Mouse (Mus musculus) cortical plate, adult 2 months (tissue): ENCODE data around the gene Pkd2. TPM values are rescaled to one million over a fixed set of nuclear protein-coding genes. Genes with fewer than 3 reads are reported as not detected.
"Not testable (repeated sequence)": the region's sequence is repeated elsewhere in the genome, so short reads cannot be mapped to it uniquely, and the experiment has no call there.

Experiments used
- H3K27ac ChIP-seq: fragments of 200-500 bp; 2 replicates; pipeline ENCODE4 v1.5.1; 2012; ENCODE audit warnings: low read length, control low read depth, inconsistent platforms; ENCODE audit not compliant: insufficient read depth
- H3K4me1 ChIP-seq: fragments of 200-500 bp; 2 replicates; pipeline ENCODE4 v1.6.1; 2011; ENCODE audit warnings: low read length; ENCODE audit not compliant: control insufficient read depth, insufficient read depth
- H3K4me3 ChIP-seq: fragments of 200-500 bp; 2 replicates; pipeline ENCODE4 v1.5.1; 2011; ENCODE audit warnings: mild to moderate bottlenecking, low read length, control low read depth; ENCODE audit not compliant: insufficient read depth
- CTCF ChIP-seq: fragments of 200-500 bp; IDR thresholded peaks from 2 replicates; pipeline ENCODE4 v1.5.1; 2011; ENCODE audit warnings: mild to moderate bottlenecking, control low read depth, low read length; ENCODE audit not compliant: insufficient read depth; ENCODE audit errors: extremely low read depth
- POLR2A ChIP-seq: fragments of 200-500 bp; IDR thresholded peaks from 2 replicates; pipeline ENCODE4 v1.6.1; 2011; ENCODE audit warnings: mild to moderate bottlenecking, low read length, control low read depth; ENCODE audit not compliant: insufficient read depth; ENCODE audit errors: extremely low read depth
- polyA plus RNA-seq: library from polyadenylated mRNA; depleted of rRNA; stranded (reverse); fragments of >200 nt; gene quantifications from 2 replicates; pipeline ENCODE4 v1.2.3, GENCODE M21; 2012

Pkd2 gene
- polyA plus RNA-seq, 1 experiment, result 28.4 TPM

DNA sequence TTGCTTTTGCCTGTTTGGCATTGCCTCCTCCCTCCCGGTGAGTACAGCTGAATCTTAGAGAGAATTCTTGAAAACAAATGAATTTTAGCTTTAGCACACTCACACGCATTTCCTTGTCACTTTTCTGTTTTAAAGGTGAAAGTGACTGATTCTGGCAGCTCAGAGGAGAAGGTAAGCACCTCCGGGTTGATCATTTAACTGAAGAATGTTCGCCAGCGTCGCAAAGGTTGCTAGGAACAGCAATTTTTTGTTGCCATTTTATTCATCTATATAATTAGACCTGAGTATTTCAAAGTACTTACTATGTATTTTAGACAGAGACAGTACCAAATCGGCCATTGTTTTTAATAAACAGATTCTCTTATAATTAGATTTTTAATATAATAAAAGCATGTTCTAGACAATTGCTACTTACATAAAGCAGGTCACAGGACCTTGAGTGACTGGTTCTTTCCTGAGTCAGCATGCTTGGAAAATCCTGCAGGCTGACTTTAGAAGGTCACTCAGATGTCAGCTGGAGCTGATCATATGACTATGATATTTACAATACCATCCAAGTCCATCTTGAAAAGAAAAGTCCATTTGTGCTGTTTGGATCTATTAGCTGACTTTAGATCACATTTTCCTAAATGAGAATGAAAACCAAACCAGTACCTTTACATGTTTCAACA lies 22.7 kb upstream of the Pkd2 start:
- Histone ChIP-seq H3K4me3 (no peak overlapping the region), H3K4me1 (no peaks in the 10 kb centered on the region), H3K27ac (no peak overlapping the region)
- TF ChIP-seq POLR2A, result no peak
- TF ChIP-seq CTCF, result no peak

DNA sequence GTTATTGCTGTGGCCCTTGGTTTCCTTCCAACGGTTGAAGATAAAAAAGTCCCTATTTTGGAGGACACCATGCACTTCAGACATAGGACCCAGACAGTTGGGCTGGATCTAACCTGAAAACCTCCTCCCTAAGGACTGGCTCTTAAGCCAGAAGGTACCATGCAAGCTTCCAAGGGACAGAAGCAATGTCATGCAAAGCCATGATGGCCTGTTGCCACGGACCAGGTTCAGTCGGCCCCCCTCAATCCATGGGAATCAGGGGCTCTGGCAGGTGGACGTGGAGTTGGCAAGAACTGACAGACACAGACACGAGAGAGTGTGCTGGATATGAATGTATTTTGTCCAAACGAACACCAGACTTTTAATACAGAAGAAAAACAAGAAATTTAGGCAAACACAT lies 16.9 kb upstream of the Pkd2 start:
- no peak for TF ChIP-seq POLR2A
- TF ChIP-seq CTCF, result no peak
- no peak overlapping the region for H3K4me3 ChIP-seq
- no peaks in the 10 kb centered on the region for H3K4me1 ChIP-seq
- no peak overlapping the region for H3K27ac ChIP-seq

DNA sequence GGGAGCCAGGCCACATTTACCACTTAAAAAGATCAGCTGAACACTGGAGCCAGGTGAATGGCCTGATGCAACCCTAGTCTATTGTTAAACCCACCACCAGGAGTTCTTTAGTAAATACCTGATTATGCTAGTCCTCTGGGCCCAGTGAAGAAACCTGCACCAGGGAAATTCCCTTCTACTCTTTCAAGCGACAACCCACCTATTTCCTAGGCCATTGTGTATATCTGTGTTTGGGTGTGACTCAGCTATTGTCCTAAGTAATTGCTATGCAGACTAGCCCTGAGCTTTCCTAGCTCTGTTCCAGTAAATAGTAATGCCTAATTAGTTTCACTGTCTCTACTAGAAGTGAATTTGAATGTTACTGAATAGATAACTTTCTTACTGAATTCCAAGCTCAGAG lies 16.4 kb upstream of the Pkd2 start:
- Histone ChIP-seq H3K27ac (no peak overlapping the region), H3K4me1 (no peaks in the 10 kb centered on the region), H3K4me3 (no peak overlapping the region)
- TF ChIP-seq POLR2A (no peak), CTCF (no peak)

DNA sequence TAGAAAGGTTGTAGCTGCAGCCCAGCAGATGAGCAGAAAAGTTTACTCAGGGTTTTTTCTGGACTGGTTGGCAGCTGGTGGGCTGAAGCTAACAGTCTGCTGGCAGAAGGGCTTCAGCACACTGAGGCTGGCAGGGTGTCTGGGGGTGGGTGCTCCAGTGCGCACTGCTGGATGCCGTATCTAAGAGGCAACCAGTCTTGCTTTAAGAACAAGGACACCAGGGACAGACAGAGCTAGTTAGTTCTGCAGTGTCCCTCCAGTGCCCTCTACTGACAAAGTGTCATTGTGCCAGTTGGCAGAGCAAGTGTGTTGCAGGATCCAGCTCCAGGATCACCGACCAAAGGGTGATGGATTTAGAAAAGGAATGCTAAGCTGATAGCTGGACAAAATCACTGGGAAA lies 13.1 kb upstream of the Pkd2 start:
- H3K27ac ChIP-seq, result no peak overlapping the region
- no peak overlapping the region for H3K4me3 ChIP-seq
- H3K4me1 ChIP-seq, result no peaks in the 10 kb centered on the region
- TF ChIP-seq POLR2A, result no peak
- TF ChIP-seq CTCF, result peak; percentile 93

DNA sequence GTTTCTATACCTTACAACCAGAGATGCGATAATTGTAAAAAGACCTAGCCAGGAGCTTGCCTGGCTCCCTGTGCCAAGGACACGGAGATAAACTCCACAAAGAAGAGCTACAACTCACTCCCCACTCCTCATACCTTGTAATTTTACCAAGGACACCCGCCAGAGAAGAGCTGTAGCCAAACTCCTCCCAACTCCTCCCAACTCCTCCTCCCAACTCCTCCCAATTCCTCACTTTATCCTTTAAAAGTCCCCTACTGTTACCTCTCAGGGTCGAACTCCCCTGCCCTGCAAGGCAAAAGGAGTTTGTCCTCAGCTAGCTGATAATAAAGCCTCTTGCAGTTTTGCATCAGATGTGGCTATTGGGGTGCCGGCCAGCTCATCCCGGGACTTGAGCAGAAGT lies 10.9 kb upstream of the Pkd2 start:
- not testable (repeated sequence) for H3K4me1 ChIP-seq, H3K27ac ChIP-seq, H3K4me3 ChIP-seq

DNA sequence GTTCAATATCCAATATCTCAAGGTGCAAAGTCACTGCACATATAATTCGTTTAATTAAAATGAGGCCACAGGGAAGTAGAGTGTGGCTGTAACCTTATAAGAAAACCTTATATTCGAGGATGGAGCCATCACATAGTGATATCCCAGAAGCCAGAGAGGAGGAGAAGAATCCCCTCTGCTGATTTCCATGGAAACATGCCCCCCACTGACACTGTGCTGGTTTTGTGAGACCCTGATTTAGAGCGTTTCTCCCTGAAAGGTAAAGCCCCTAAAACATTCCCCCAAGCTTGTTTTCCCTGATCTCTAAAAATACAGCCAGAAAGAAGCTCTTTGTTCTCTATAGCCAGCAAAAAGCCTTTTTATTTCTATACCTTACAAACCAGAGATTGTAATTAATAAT lies 9.8 kb upstream of the Pkd2 start:
- H3K4me3 ChIP-seq, result no peak overlapping the region
- no peak overlapping the region for H3K27ac ChIP-seq
- TF ChIP-seq POLR2A (no peak), CTCF (no peak)
- H3K4me1 ChIP-seq, result no peaks in the 10 kb centered on the region

DNA sequence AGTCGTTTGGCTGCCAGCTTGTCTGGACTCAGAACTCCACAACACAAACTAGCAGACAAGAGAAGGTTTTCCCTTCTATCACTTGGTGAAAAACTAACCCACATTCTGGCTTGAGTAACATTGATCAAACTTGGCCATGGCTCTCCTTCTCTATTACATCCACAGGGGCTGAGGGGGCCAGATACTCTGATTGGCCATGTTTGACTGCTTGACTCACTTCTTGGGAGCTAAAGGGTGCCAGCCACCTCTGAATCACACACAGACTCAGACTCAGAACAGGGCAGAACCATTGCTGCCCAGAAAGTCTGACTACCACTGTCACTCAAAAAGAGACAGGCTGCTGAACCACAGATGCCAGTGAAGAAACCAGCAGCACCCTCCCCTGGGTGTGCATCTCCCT lies 6.2 kb upstream of the Pkd2 start:
- Histone ChIP-seq H3K4me1 (no peaks in the 10 kb centered on the region), H3K4me3 (no peak overlapping the region), H3K27ac (no peak overlapping the region)
- TF ChIP-seq POLR2A, result no peak
- TF ChIP-seq CTCF, result no peak

DNA sequence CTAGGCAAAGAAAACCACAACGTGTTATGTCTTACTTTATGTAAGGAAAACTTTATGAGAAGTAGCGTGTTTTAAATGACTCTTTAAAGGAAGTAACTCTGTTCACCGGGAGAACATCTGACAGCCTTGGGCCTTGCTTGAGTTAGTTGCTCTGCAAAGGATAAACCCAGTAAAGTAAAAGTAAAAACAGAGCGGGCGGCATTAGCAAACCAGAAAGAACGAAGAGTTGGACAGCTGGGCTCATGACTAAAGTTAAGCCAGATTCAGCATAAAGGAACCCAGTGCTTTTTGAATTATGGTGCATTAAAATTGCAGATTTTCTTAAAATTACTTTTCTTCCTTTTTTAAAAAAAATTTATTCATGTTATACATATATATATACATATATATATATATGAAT lies 4.7 kb upstream of the Pkd2 start:
- Histone ChIP-seq H3K4me3 (no peak overlapping the region), H3K4me1 (peaks cover 3% of the 10 kb centered on the region; the same call in 1 of the 2 replicates), H3K27ac (no peak overlapping the region)
- TF ChIP-seq POLR2A (no peak), CTCF (no peak)

DNA sequence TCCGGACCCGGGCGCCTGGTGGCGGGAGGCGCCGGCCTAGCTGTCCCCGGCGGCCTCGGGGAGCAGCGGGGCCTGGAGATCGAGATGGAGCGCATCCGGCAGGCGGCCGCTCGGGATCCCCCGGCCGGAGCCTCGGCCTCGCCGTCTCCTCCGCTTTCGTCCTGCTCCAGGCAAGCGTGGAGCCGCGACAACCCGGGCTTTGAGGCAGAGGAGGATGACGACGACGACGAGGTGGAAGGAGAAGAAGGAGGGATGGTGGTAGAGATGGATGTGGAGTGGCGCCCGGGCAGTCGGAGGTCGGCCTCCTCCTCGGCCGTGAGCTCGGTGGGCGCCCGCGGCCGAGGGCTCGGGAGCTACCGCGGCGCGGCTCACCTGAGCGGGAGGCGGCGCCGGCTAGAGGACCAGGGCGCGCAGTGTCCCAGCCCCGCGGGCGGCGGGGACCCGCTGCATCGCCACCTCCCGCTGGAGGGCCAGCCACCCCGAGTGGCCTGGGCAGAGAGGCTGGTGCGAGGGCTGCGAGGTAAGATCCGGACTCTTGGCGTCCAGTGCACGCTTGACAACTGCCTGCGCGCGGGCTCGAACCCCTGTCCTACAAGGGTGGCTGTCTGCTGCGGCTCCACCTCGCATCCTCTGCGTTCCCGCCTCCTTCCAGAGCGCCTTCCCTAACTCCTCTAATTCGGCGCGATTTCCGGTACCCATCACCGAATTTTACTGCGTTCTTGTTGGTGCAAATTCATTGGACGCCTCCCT lies 631 bp downstream of the Pkd2 start:
- Histone ChIP-seq H3K27ac (peak overlapping the region; percentile 74), H3K4me1 (peaks cover 3% of the 10 kb centered on the region; the same call in 1 of the 2 replicates), H3K4me3 (peak overlapping the region; percentile 67)
- TF ChIP-seq POLR2A, result peak; percentile 67; the same call in 1 of the 2 replicates
- no peak for TF ChIP-seq CTCF

DNA sequence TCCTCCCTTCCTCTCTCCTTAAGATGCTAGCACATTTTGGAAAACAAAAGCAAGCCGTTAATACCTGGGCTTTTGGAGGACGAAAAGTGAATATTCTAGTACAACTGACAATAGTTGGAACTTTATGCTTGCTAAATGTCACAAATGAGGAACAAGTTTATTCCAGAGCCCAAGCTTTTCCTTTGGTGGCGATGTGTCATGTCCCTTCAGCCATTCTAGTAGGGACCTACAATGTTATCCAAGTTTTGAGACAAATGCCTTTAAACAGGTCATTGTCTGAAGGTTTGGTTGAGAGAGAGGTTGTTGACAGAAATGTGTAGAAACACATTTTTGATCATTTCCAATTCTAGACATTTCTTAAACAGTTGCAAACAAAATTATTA lies 1.2 kb downstream of the Pkd2 start:
- no peak for TF ChIP-seq CTCF
- TF ChIP-seq POLR2A, result no peak
- H3K27ac ChIP-seq, result no peak overlapping the region
- H3K4me1 ChIP-seq, result peaks cover 3% of the 10 kb centered on the region; the same call in 1 of the 2 replicates
- H3K4me3 ChIP-seq, result peak overlapping the region; percentile 67
